Mouse (Mus musculus): ENCODE measurements around the gene D130052B06Rik.

D130052B06Rik gene

DNA sequence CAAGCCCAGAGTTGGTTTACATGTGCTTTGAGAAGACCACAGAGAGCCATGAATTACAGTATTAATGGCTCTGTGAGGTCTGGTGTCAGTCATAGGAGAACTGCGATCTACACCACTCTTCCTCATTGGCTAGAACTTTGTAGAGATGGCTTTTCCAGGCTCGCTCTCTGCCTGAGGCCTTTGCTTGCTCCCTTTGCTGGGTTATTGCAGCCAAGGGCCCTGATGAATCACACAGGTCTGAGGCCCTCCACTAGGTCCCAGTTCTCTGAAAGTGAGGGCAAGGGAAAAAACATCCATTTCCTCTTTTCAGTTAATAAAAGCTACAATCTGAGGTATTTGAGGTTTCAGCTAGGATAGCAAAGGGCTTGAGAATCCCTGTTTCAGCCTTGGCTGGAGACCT is 64.5 kb downstream of the D130052B06Rik start:
- no peak for DNase-seq (ENCODE audit: low spot score in 2 of 2)

DNA sequence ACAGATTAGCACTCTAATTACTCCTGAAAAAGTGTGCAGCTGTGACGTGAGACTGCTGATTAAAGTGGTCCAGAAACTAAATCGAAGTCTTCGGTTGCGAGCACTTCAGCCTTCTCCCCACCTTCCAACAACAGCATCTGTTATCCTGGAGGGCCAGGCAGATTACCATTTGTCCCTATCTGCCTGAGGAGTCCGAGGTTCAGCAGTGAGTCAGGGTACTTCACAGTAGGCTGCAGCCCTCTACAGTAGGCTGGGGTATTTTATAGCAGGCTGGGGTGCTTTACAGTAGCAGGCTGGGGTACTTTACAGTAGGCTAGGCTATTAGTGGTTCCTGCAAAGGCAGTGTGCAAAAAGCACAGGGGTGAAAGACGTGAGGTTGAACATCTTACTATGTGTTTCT is 69.3 kb downstream of the D130052B06Rik start:
- DNase-seq (ENCODE audit: low spot score in 2 of 2), result no peak

DNA sequence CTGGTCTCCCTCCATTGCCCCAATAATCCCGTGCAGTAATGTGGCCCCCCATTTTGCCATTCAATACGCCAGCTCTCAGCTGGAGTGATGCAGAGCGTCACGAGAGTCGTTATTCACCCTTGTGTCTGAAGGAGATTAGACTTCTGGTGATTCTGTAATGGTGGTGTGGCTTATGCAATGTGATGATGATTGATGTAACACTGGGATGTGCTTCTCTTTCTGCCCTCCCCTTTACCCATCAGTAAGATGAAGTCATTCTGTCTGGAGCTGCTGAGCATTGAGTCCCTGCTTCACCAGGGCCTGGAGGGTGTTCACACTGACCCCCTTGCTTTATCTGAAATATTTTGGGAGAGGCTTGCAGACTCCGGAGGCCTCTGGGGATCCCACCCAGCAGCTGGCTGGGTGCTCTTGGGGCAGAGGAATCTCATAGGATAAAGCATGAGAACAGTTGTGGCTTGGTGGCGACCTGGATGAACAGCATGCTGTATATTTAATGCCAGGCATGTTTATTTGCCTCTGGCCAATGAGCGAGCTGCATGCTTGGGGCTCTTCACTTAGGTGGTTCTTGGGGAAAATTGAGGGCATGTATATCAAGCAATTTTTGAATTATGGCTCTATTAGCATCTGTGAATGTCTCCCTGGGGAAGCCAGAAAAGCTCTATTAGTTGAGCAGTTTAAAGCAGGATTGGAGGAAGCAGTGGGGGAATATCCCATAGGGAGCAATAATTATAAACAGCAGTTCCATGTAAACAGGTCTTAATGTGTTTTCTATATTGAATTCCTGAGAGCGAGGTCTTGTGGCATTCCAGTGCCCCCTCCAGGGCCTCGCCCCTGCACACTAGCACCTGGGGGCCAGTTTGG is 71.2 kb downstream of the D130052B06Rik start:
- no peak for DNase-seq (ENCODE audit: low spot score in 2 of 2)

Measured in urinary bladder, postnatal 4 days (tissue).